24 mouse cellular contexts compared by ENCODE assay signal in genomic region chr4:69548104-69548503, GRCm38 (mm10).
DNase-seq lines count a peak whose midpoint lies in the region; ATAC-seq lines count a peak whose summit lies in the region.
"Had no signal": no experiment of that assay in that cellular context is flagged by ENCODE, and none has a peak within 500 bp of the region (broad histone marks: within the 10 kb centered on the region; RNA-seq: fewer than 3 reads in every experiment).

No protein-coding gene starts in this region.

- no peak overlapping the region for H3K27ac ChIP-seq in kidney, embryonic 14.5 days (ENCODE audit: low read depth, low read length)
- no peak overlapping the region for H3K27ac ChIP-seq in kidney, embryonic 16.5 days (ENCODE audit: low read length)
- H3K27ac ChIP-seq in midbrain, embryonic 11.5 days (ENCODE audit: low read depth, low read length), result no peak overlapping the region
- H3K27ac ChIP-seq in midbrain, embryonic 15.5 days, result no peak overlapping the region
- H3K27ac ChIP-seq: embryonic facial prominence, embryonic 10.5 days; embryonic facial prominence, embryonic 12.5 days; forebrain, embryonic 13.5 days; forebrain, embryonic 15.5 days had no signal

- H3K27me3 ChIP-seq in kidney, embryonic 14.5 days (ENCODE audit: control insufficient read depth, insufficient read depth, low read length), result no peaks in the 10 kb centered on the region
- H3K27me3 ChIP-seq in kidney, embryonic 16.5 days (ENCODE audit: insufficient read depth, low read length), result no peaks in the 10 kb centered on the region
- H3K27me3 ChIP-seq in midbrain, embryonic 11.5 days (ENCODE audit: control insufficient read depth, insufficient read depth, low read length), result no peaks in the 10 kb centered on the region
- no peaks in the 10 kb centered on the region for H3K27me3 ChIP-seq in midbrain, embryonic 15.5 days (replicated peaks)
- H3K27me3 ChIP-seq: CH12.LX; embryonic facial prominence, embryonic 12.5 days; forebrain, embryonic 13.5 days; forebrain, embryonic 15.5 days; Patski had no signal

- H3K36me3 ChIP-seq in kidney, embryonic 14.5 days (ENCODE audit: control insufficient read depth, insufficient read depth, low read length), result no peaks in the 10 kb centered on the region
- H3K36me3 ChIP-seq in kidney, embryonic 16.5 days (ENCODE audit: insufficient read depth, low read length), result no peaks in the 10 kb centered on the region
- no peaks in the 10 kb centered on the region for H3K36me3 ChIP-seq in midbrain, embryonic 11.5 days (ENCODE audit: control insufficient read depth, insufficient read depth, low read length)
- H3K36me3 ChIP-seq in midbrain, embryonic 15.5 days (replicated peaks), result no peaks in the 10 kb centered on the region
- H3K36me3 ChIP-seq: embryonic facial prominence, embryonic 10.5 days; embryonic facial prominence, embryonic 12.5 days; forebrain, embryonic 15.5 days; G1E had no signal

- no peak overlapping the region for H3K4me2 ChIP-seq in kidney, embryonic 14.5 days (replicated peaks; ENCODE audit: low read depth, low read length)
- H3K4me2 ChIP-seq in kidney, embryonic 16.5 days (replicated peaks; ENCODE audit: low read depth, low read length), result no peak overlapping the region
- H3K4me2 ChIP-seq in midbrain, embryonic 11.5 days, result no peak overlapping the region
- H3K4me2 ChIP-seq in midbrain, embryonic 15.5 days, result no peak overlapping the region
- H3K4me2 ChIP-seq: embryonic facial prominence, embryonic 12.5 days; forebrain, embryonic 13.5 days; forebrain, embryonic 15.5 days had no signal

- no peak overlapping the region for H3K4me3 ChIP-seq in kidney, embryonic 14.5 days (ENCODE audit: low read length)
- H3K4me3 ChIP-seq in kidney, embryonic 16.5 days (ENCODE audit: low read length), result no peak overlapping the region
- H3K4me3 ChIP-seq in midbrain, embryonic 11.5 days (ENCODE audit: low read depth, low read length), result no peak overlapping the region
- no peak overlapping the region for H3K4me3 ChIP-seq in midbrain, embryonic 15.5 days
- H3K4me3 ChIP-seq: embryonic facial prominence, embryonic 10.5 days; embryonic facial prominence, embryonic 12.5 days; forebrain, embryonic 13.5 days; forebrain, embryonic 15.5 days had no signal

- DNase-seq in kidney, adult 18-20 months, result no peak
- DNase-seq in kidney, postnatal 4 days, result no peak
- peak; percentile 21 for DNase-seq in midbrain, embryonic 11.5 days (ENCODE audit: low spot score, missing footprints)
- DNase-seq: adrenal gland, adult 8-10 months; adrenal gland, postnatal 14 days; adrenal gland, postnatal 36 days; B cell, adult 2 months; cerebellum, adult 11-12 months; cerebellum, adult 2 months; cerebellum, adult 9-10 months; cerebellum, postnatal 10 days; cerebellum, postnatal 25 days had no signal

- H3K9me3 ChIP-seq in kidney, embryonic 14.5 days (ENCODE audit: control insufficient read depth, low read length), result no peaks in the 10 kb centered on the region
- no peaks in the 10 kb centered on the region for H3K9me3 ChIP-seq in kidney, embryonic 16.5 days (ENCODE audit: low read length)
- no peaks in the 10 kb centered on the region for H3K9me3 ChIP-seq in midbrain, embryonic 11.5 days (ENCODE audit: control insufficient read depth, low read length)
- H3K9me3 ChIP-seq in midbrain, embryonic 15.5 days, result no peaks in the 10 kb centered on the region
- H3K9me3 ChIP-seq: embryonic facial prominence, embryonic 10.5 days; embryonic facial prominence, embryonic 12.5 days; forebrain, embryonic 13.5 days; forebrain, embryonic 15.5 days; G1E had no signal

- no peaks in the 10 kb centered on the region for H3K4me1 ChIP-seq in kidney, embryonic 14.5 days (ENCODE audit: control insufficient read depth, insufficient read depth, low read length)
- no peaks in the 10 kb centered on the region for H3K4me1 ChIP-seq in kidney, embryonic 16.5 days (ENCODE audit: insufficient read depth, low read length)
- no peaks in the 10 kb centered on the region for H3K4me1 ChIP-seq in midbrain, embryonic 11.5 days (ENCODE audit: control insufficient read depth, insufficient read depth, low read length)
- H3K4me1 ChIP-seq in midbrain, embryonic 15.5 days, result no peaks in the 10 kb centered on the region
- H3K4me1 ChIP-seq: embryonic facial prominence, embryonic 10.5 days; embryonic facial prominence, embryonic 12.5 days; forebrain, embryonic 13.5 days; forebrain, embryonic 15.5 days had no signal

- H3K9ac ChIP-seq in kidney, embryonic 14.5 days (ENCODE audit: low read depth, low read length), result no peak overlapping the region
- no peak overlapping the region for H3K9ac ChIP-seq in kidney, embryonic 16.5 days (replicated peaks; ENCODE audit: low read length)
- no peak overlapping the region for H3K9ac ChIP-seq in midbrain, embryonic 11.5 days (ENCODE audit: low read length)
- no peak overlapping the region for H3K9ac ChIP-seq in midbrain, embryonic 15.5 days
- H3K9ac ChIP-seq: embryonic facial prominence, embryonic 12.5 days; forebrain, embryonic 13.5 days; forebrain, embryonic 15.5 days had no signal

- peak; percentile 86; the same call in 1 of the 2 replicates for ATAC-seq in kidney, embryonic 14.5 days (ENCODE audit: low FRiP score, low TSS enrichment)
- ATAC-seq in kidney, embryonic 16.5 days (ENCODE audit: low FRiP score, low TSS enrichment), result peak; percentile 51; the same call in 1 of the 2 replicates
- ATAC-seq in midbrain, embryonic 11.5 days (ENCODE audit: low FRiP score), result no peak
- no peak for ATAC-seq in midbrain, embryonic 15.5 days (replicated peaks)
- ATAC-seq: activated CD4-positive, CD25-positive, alpha-beta regulatory T cell, adult 4 months; CD4-positive, CD25-positive, alpha-beta regulatory T cell, adult 4 months; forebrain, embryonic 13.5 days; forebrain, embryonic 15.5 days; Patski had no signal

- 23% methylated on average over 2 of the region's 2 CpGs for WGBS in kidney, embryonic 14.5 days
- 18% methylated on average over 2 of the region's 2 CpGs for WGBS in kidney, embryonic 16.5 days
- 89% methylated on average over 2 of the region's 2 CpGs for WGBS in midbrain, embryonic 11.5 days
- 89% methylated on average over 2 of the region's 2 CpGs for WGBS in midbrain, embryonic 15.5 days

Comparison
In these comparisons a context has a peak if more than half of its experiments do, and no peak if none do; other contexts are left out.
1. ATAC-seq: peak in kidney, embryonic 14.5 days (single experiment) and kidney, embryonic 16.5 days (single experiment); none in midbrain, embryonic 11.5 days (single experiment) and midbrain, embryonic 15.5 days (single experiment).